Mouse (Mus musculus): Measurements from ENCODE around the gene Ryk. TPM values are rescaled to one million over a fixed set of nuclear protein-coding genes. Genes with fewer than 3 reads are reported as not detected.

Gene Ryk
- polyA plus RNA-seq, 1 experiment from 2014 or later = 33.4 TPM

GRCm38 (mm10) chr9:102915292-102915854 is 80.7 kb downstream of the Ryk start:
- H3K9me3 ChIP-seq (ENCODE audit: low read depth, low read length) = no peaks in the 10 kb centered on the region
- no peak overlapping the region for H3K9ac ChIP-seq
- no peak overlapping the region for H3K27ac ChIP-seq (ENCODE audit: low read depth)
- H3K36me3 ChIP-seq (ENCODE audit: insufficient read depth) = peaks cover 12% of the 10 kb centered on the region; the same call in 1 of the 2 replicates
- no peaks in the 10 kb centered on the region for H3K27me3 ChIP-seq (ENCODE audit: insufficient read depth, low read length)
- H3K4me2 ChIP-seq = no peak overlapping the region
- ATAC-seq (ENCODE audit: insufficient read depth) (no peak), DNase-seq (no peak)
- WGBS = 56% methylated on average over 3 of the region's 3 CpGs
- H3K4me3 ChIP-seq (ENCODE audit: low read depth, low read length) = no peak overlapping the region
- H3K4me1 ChIP-seq (ENCODE audit: insufficient read depth) = no peaks in the 10 kb centered on the region; the same call in 1 of the 2 replicates
- TF ChIP-seq CTCF (IDR thresholded peaks at IDR 0.05; ENCODE audit: low read depth) = no peak

- no peak overlapping the region for H3K9ac ChIP-seq
- TF ChIP-seq CTCF (IDR thresholded peaks at IDR 0.05; ENCODE audit: low read depth) = no peak
- H3K36me3 ChIP-seq (ENCODE audit: insufficient read depth) = peaks cover 6% of the 10 kb centered on the region; the same call in 1 of the 2 replicates
- 87% methylated on average over 7 of the region's 7 CpGs for WGBS
- DNase-seq (peak; percentile 49), ATAC-seq (ENCODE audit: insufficient read depth) (no peak)
- no peak overlapping the region for H3K27ac ChIP-seq (ENCODE audit: low read depth)
- H3K4me3 ChIP-seq (ENCODE audit: low read depth, low read length) = no peak overlapping the region
- no peak overlapping the region for H3K4me2 ChIP-seq
- H3K9me3 ChIP-seq (ENCODE audit: low read depth, low read length) = no peaks in the 10 kb centered on the region
- H3K27me3 ChIP-seq (ENCODE audit: insufficient read depth, low read length) = no peaks in the 10 kb centered on the region
- no peaks in the 10 kb centered on the region; the same call in 1 of the 2 replicates for H3K4me1 ChIP-seq (ENCODE audit: insufficient read depth)
These were observed 81.4 kb downstream of the Ryk start for GRCm38 (mm10) chr9:102916076-102916475.

DNA sequence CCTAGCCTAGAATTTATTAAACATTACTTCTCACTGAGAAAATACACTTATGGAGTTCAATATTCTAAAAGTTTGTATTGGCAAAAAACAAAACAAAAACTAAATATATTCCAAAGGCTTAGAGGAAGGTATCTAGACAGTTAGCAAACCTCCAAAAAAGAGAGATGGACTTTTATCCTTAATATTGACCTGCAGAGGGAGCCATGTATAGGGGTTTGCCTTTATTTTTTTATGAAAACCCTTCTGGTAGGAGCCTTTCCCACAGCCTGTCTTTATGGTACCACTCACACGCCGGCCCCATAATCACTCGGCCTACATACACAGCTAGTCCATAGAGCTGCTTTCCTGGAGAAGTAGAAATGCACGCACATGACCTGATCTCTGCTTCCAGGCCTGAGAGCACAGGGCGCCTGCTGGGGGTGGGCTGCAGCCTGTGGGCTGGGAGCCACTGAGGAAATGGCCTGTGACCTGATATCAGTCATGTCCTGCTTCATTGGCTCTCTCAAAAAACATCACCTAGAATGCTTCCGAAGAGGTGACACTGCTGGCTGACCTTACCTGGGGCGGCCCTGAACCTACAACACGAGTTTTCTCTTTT is 82.9 kb downstream of the Ryk start:
- peak; percentile 19; the same call in 1 of the 2 replicates for TF ChIP-seq CTCF (IDR thresholded peaks at IDR 0.05; ENCODE audit: low read depth)
- Histone ChIP-seq H3K4me2 (no peak overlapping the region), H3K27ac (ENCODE audit: low read depth) (no peak overlapping the region), H3K9ac (no peak overlapping the region), H3K36me3 (ENCODE audit: insufficient read depth) (no peaks in the 10 kb centered on the region), H3K4me1 (ENCODE audit: insufficient read depth) (no peaks in the 10 kb centered on the region; the same call in 1 of the 2 replicates), H3K27me3 (ENCODE audit: insufficient read depth, low read length) (no peaks in the 10 kb centered on the region), H3K4me3 (ENCODE audit: low read depth, low read length) (no peak overlapping the region), H3K9me3 (ENCODE audit: low read depth, low read length) (no peaks in the 10 kb centered on the region)
- ATAC-seq (ENCODE audit: insufficient read depth) (no peak), DNase-seq (no peak)
- WGBS = 71% methylated on average over 8 of the region's 8 CpGs

DNA sequence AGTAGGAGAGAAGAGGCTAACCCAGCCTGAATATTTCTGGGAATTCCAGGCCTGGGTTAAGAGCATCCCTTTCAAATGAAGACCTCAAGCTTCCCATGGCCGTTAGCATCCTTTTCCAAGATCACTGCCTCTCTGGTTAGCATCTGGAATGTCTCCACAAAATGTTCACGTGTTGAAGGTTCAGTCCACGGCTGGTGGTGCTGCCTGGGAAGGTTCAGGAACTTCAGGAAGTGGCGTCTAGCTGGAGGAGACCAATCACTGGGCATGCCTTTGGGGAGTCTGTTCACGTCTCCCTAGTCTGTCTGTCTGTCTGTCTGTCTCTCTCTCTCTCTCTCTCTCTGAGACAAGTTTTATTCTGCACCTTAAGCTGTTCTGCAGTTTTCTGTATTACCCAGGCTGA is 84.8 kb downstream of the Ryk start:
- no peak overlapping the region for H3K27ac ChIP-seq (ENCODE audit: low read depth)
- no peaks in the 10 kb centered on the region for H3K9me3 ChIP-seq (ENCODE audit: low read depth, low read length)
- no peaks in the 10 kb centered on the region for H3K36me3 ChIP-seq (ENCODE audit: insufficient read depth)
- no peak overlapping the region for H3K4me3 ChIP-seq (ENCODE audit: low read depth, low read length)
- H3K27me3 ChIP-seq (ENCODE audit: insufficient read depth, low read length) = no peaks in the 10 kb centered on the region
- no peak for TF ChIP-seq CTCF (IDR thresholded peaks at IDR 0.05; ENCODE audit: low read depth)
- no peaks in the 10 kb centered on the region; the same call in 1 of the 2 replicates for H3K4me1 ChIP-seq (ENCODE audit: insufficient read depth)
- WGBS = 53% methylated on average over 5 of the region's 5 CpGs
- no peak overlapping the region for H3K9ac ChIP-seq
- no peak overlapping the region for H3K4me2 ChIP-seq
- DNase-seq = no peak
- no peak for ATAC-seq (ENCODE audit: insufficient read depth)

- Histone ChIP-seq H3K36me3 (ENCODE audit: insufficient read depth) (no peaks in the 10 kb centered on the region), H3K9me3 (ENCODE audit: low read depth, low read length) (no peaks in the 10 kb centered on the region), H3K27ac (ENCODE audit: low read depth) (no peak overlapping the region), H3K4me3 (ENCODE audit: low read depth, low read length) (no peak overlapping the region), H3K4me2 (no peak overlapping the region), H3K4me1 (ENCODE audit: insufficient read depth) (no peaks in the 10 kb centered on the region), H3K27me3 (ENCODE audit: insufficient read depth, low read length) (no peaks in the 10 kb centered on the region), H3K9ac (no peak overlapping the region)
- no peak for TF ChIP-seq CTCF (IDR thresholded peaks at IDR 0.05; ENCODE audit: low read depth)
- ATAC-seq (ENCODE audit: insufficient read depth) (no peak), DNase-seq (peak; percentile 65)
- WGBS = 69% methylated on average over 13 of the region's 13 CpGs
These were observed 87.1 kb downstream of the Ryk start for GRCm38 (mm10) chr9:102921791-102922190.

GRCm38 (mm10) chr9:102922866-102923434 is 88.2 kb downstream of the Ryk start:
- no peak overlapping the region for H3K4me3 ChIP-seq (ENCODE audit: low read depth, low read length)
- 91% methylated on average over 7 of the region's 7 CpGs for WGBS
- H3K27me3 ChIP-seq (ENCODE audit: insufficient read depth, low read length) = no peaks in the 10 kb centered on the region
- no peak overlapping the region for H3K9ac ChIP-seq
- no peak for TF ChIP-seq CTCF (IDR thresholded peaks at IDR 0.05; ENCODE audit: low read depth)
- no peaks in the 10 kb centered on the region for H3K4me1 ChIP-seq (ENCODE audit: insufficient read depth)
- DNase-seq = no peak
- ATAC-seq (ENCODE audit: insufficient read depth) = no peak
- H3K27ac ChIP-seq (ENCODE audit: low read depth) = no peak overlapping the region
- H3K4me2 ChIP-seq = no peak overlapping the region
- H3K9me3 ChIP-seq (ENCODE audit: low read depth, low read length) = no peaks in the 10 kb centered on the region
- H3K36me3 ChIP-seq (ENCODE audit: insufficient read depth) = no peaks in the 10 kb centered on the region

DNA sequence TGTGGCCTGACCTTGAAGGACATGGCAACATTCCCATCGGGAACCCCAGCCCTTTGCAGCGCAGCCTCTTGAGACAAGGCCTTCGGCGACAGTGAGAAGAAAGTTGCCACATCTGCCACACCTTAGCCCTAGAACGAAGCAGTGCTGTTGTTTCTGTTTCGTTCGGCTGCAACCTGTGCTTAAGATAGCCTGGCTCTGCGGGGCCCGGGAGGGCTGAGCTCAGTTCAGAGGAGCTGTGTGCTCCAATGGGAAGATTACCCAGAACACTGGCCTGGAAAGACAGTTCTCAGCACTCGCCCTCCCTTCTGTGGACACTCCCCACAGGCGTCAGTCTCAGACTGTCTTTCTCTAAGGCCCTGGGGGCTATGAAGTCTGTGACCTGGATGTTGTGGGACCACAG is 89.1 kb downstream of the Ryk start:
- H3K36me3 ChIP-seq (ENCODE audit: insufficient read depth) = no peaks in the 10 kb centered on the region
- no peak overlapping the region for H3K4me3 ChIP-seq (ENCODE audit: low read depth, low read length)
- no peak overlapping the region for H3K9ac ChIP-seq
- H3K4me2 ChIP-seq = no peak overlapping the region
- no peak for TF ChIP-seq CTCF (IDR thresholded peaks at IDR 0.05; ENCODE audit: low read depth)
- no peaks in the 10 kb centered on the region for H3K27me3 ChIP-seq (ENCODE audit: insufficient read depth, low read length)
- H3K4me1 ChIP-seq (ENCODE audit: insufficient read depth) = no peaks in the 10 kb centered on the region
- H3K9me3 ChIP-seq (ENCODE audit: low read depth, low read length) = no peaks in the 10 kb centered on the region
- no peak overlapping the region for H3K27ac ChIP-seq (ENCODE audit: low read depth)
- 80% methylated on average over 11 of the region's 11 CpGs for WGBS
- DNase-seq (no peak), ATAC-seq (ENCODE audit: insufficient read depth) (no peak)

Measured in lung, embryonic 14.5 days (tissue).